Comparison of ENCODE assay signal across 8 mouse cellular contexts in the genomic region with DNA sequence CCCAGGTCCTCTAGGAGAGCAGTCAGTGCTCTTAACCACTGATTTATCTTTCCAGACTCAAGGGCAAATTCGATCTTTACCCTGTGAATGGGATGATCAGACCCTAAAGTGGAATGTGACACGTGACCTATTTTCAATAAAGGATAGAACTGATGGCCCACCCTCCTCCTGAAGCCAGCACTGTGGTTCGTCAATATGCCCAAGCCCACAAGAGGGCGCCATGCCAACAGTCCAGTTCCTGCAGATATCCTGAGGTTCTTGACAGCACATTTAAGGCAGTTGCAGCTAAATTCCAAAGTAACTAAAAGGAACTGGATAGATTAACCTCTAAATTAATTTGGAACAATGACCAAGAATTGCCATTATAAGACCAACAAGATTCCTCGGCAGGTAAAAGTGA. TPM values are rescaled to one million over a fixed set of nuclear protein-coding genes. Genes with fewer than 3 reads are reported as not detected.
DNase-seq lines count a peak whose midpoint lies in the region; ATAC-seq and TF ChIP-seq lines count a peak whose summit lies in the region.
"Had no signal": no experiment of that assay in that cellular context is flagged by ENCODE, and none has a peak within 500 bp of the region (broad histone marks: within the 10 kb centered on the region; RNA-seq: fewer than 3 reads in every experiment).

No protein-coding gene starts in this region.

- H3K4me1 ChIP-seq in kidney, embryonic 15.5 days: peaks cover 28% of the 10 kb centered on the region
- no peaks in the 10 kb centered on the region for H3K4me1 ChIP-seq in cortical plate, adult 2 months (ENCODE audit: control insufficient read depth, insufficient read depth, low read length)
- peaks cover 17% of the 10 kb centered on the region for H3K4me1 ChIP-seq in limb, embryonic 14.5 days (ENCODE audit: control insufficient read depth, insufficient read depth, low read length)

- H3K9me3 ChIP-seq in kidney, embryonic 15.5 days (replicated peaks): no peaks in the 10 kb centered on the region
- no peaks in the 10 kb centered on the region for H3K9me3 ChIP-seq in limb, embryonic 14.5 days (ENCODE audit: control insufficient read depth, low read length)

- DNase-seq in kidney, adult 18-20 months: peak; percentile 68
- peak; percentile 46 for DNase-seq in A20 (ENCODE audit: low read depth, low spot score)
- DNase-seq in CD4-positive helper T cell, adult 2 months (ENCODE audit: low read depth, low spot score): peak; percentile 42
- DNase-seq in limb, embryonic 14.5 days (ENCODE audit: low spot score): peak; percentile 60
- peak; percentile 64 for DNase-seq in splenic B cell, adult 2 months (ENCODE audit: low read depth, low spot score)

- peaks cover 47% of the 10 kb centered on the region for H3K27me3 ChIP-seq in kidney, embryonic 15.5 days
- no peaks in the 10 kb centered on the region; the same call in 1 of the 2 replicates for H3K27me3 ChIP-seq in limb, embryonic 14.5 days (ENCODE audit: control insufficient read depth, insufficient read depth, low read length)
- H3K27me3 ChIP-seq in splenic B cell, adult 2 months (ENCODE audit: control insufficient read depth, insufficient read depth, low read length, poor library complexity, severe bottlenecking): no peaks in the 10 kb centered on the region

- H3K4me2 ChIP-seq in kidney, embryonic 15.5 days: no peak overlapping the region
- no peak overlapping the region for H3K4me2 ChIP-seq in limb, embryonic 14.5 days (replicated peaks; ENCODE audit: low read depth, low read length, severe bottlenecking)

- ATAC-seq in kidney, embryonic 15.5 days (replicated peaks; ENCODE audit: low FRiP score): no peak
- no peak for ATAC-seq in limb, embryonic 14.5 days (ENCODE audit: low FRiP score, low read depth)

- H3K27ac ChIP-seq in kidney, embryonic 15.5 days: no peak overlapping the region
- H3K27ac ChIP-seq in cortical plate, adult 2 months (ENCODE audit: insufficient read depth, low read length): no peak overlapping the region
- H3K27ac ChIP-seq in limb, embryonic 14.5 days (replicated peaks; ENCODE audit: low read depth, low read length): no peak overlapping the region
- H3K27ac ChIP-seq: macrophage had no signal

- no peak for TF ChIP-seq POLR2A in cortical plate, adult 2 months (IDR thresholded peaks at IDR 0.05; ENCODE audit: extremely low read depth, insufficient read depth, low read length)
- TF ChIP-seq POLR2A in limb, embryonic 14.5 days (IDR thresholded peaks at IDR 0.05; ENCODE audit: borderline replicate concordance, extremely low read depth, insufficient read depth, insufficient read length): no peak

- TF ChIP-seq CTCF in cortical plate, adult 2 months (IDR thresholded peaks at IDR 0.05; ENCODE audit: extremely low read depth, insufficient read depth, low read length): peak; percentile 64

- H3K4me3 ChIP-seq in kidney, embryonic 15.5 days (replicated peaks): no peak overlapping the region
- no peak overlapping the region for H3K4me3 ChIP-seq in cortical plate, adult 2 months (ENCODE audit: insufficient read depth, low read length)
- no peak overlapping the region for H3K4me3 ChIP-seq in limb, embryonic 14.5 days (replicated peaks; ENCODE audit: low read length)

- 29% methylated on average over 5 of the region's 5 CpGs for WGBS in kidney, embryonic 15.5 days
- WGBS in limb, embryonic 14.5 days: 25% methylated on average over 5 of the region's 5 CpGs

- H3K9ac ChIP-seq in kidney, embryonic 15.5 days: no peak overlapping the region
- H3K9ac ChIP-seq in limb, embryonic 14.5 days (ENCODE audit: low read depth, low read length, severe bottlenecking): no peak overlapping the region

- no peaks in the 10 kb centered on the region for H3K36me3 ChIP-seq in kidney, embryonic 15.5 days
- no peaks in the 10 kb centered on the region for H3K36me3 ChIP-seq in limb, embryonic 14.5 days (ENCODE audit: control insufficient read depth, insufficient read depth, low read length)
- no peaks in the 10 kb centered on the region for H3K36me3 ChIP-seq in splenic B cell, adult 2 months (ENCODE audit: control insufficient read depth, insufficient read depth, low read length, poor library complexity, severe bottlenecking)

RNA-seq across cellular contexts. Expression of a gene that starts 3.5 kb away (rescaled TPM):
- polyA plus RNA-seq in kidney, embryonic 15.5 days (2015; fragmentation: Nextera tagmentation; extraction: Ambion mirVana): 10.8 and 14.2 TPM in 2 replicates
- polyA plus RNA-seq in cortical plate, adult 2 months (2012; rRNA removed): 3.0 TPM in 2 replicates
- 81.1 and 107 TPM in 2 replicates for polyA plus RNA-seq in limb, embryonic 14.5 days (2012; rRNA removed)
- polyA plus RNA-seq in limb, embryonic 14.5 days (2014; fragmentation: Nextera tagmentation; extraction: Ambion mirVana): 99.9 and 103 TPM in 2 replicates
- polyA plus RNA-seq: macrophage had no signal

RNA-seq across cellular contexts. Expression of a gene that starts 6.6 kb away (rescaled TPM):
- polyA plus RNA-seq in kidney, embryonic 15.5 days (2015; fragmentation: Nextera tagmentation; extraction: Ambion mirVana): 118 TPM in 2 replicates
- polyA plus RNA-seq in cortical plate, adult 2 months (2012; rRNA removed): 235 and 239 TPM in 2 replicates
- polyA plus RNA-seq in limb, embryonic 14.5 days (2012; rRNA removed): 95.7 and 106 TPM in 2 replicates
- 156 and 157 TPM in 2 replicates for polyA plus RNA-seq in limb, embryonic 14.5 days (2014; fragmentation: Nextera tagmentation; extraction: Ambion mirVana)

RNA-seq across cellular contexts. Expression of a gene that starts 24.9 kb away (rescaled TPM):
- 39.7 and 42.1 TPM in 2 replicates for polyA plus RNA-seq in kidney, embryonic 15.5 days (2015; fragmentation: Nextera tagmentation; extraction: Ambion mirVana)
- polyA plus RNA-seq in cortical plate, adult 2 months (2012; rRNA removed): 34.3 and 35.7 TPM in 2 replicates
- polyA plus RNA-seq in limb, embryonic 14.5 days (2012; rRNA removed): 37.9 and 47.7 TPM in 2 replicates
- polyA plus RNA-seq in limb, embryonic 14.5 days (2014; fragmentation: Nextera tagmentation; extraction: Ambion mirVana): 38.2 and 45.3 TPM in 2 replicates

RNA-seq across cellular contexts. Expression of a gene that starts 27.0 kb away (rescaled TPM):
- polyA plus RNA-seq in kidney, embryonic 15.5 days (2015; fragmentation: Nextera tagmentation; extraction: Ambion mirVana): 0.23 and 0.31 TPM in 2 replicates
- polyA plus RNA-seq in cortical plate, adult 2 months (2012; rRNA removed): 0.51 and 0.54 TPM in 2 replicates
- polyA plus RNA-seq in limb, embryonic 14.5 days (2012; rRNA removed): 2.2 TPM in 2 replicates
- 2.6 and 2.9 TPM in 2 replicates for polyA plus RNA-seq in limb, embryonic 14.5 days (2014; fragmentation: Nextera tagmentation; extraction: Ambion mirVana)
- polyA plus RNA-seq: macrophage had no signal
